Mouse (Mus musculus): Measurements from ENCODE around the gene Rln3.
"Not testable (repeated sequence)": the region's sequence is repeated elsewhere in the genome, so short reads cannot be mapped to it uniquely, and the experiment has no call there.

Gene Rln3

GRCm38 (mm10) chr8:84021096-84021495 lies 23.7 kb downstream of the Rln3 start, which contains the start of gene Palm3:
Gene Palm3 (plus strand): TSS chr8:84021471.
- no peak for DNase-seq (ENCODE audit: low spot score)

- DNase-seq (ENCODE audit: low spot score), result no peak
Measured at GRCm38 (mm10) chr8:84019738-84020137, 25.1 kb downstream of the Rln3 start.

- DNase-seq (ENCODE audit: low spot score), result no peak
Measured at GRCm38 (mm10) chr8:84015833-84016232, 29.0 kb downstream of the Rln3 start.

- DNase-seq (ENCODE audit: low spot score), result no peak
Measured at GRCm38 (mm10) chr8:84012499-84013165, 32.2 kb downstream of the Rln3 start.

- DNase-seq (ENCODE audit: low spot score), result no peak
Measured at GRCm38 (mm10) chr8:84011705-84012498, 32.9 kb downstream of the Rln3 start, which contains the start of gene 2210011C24Rik. Gene 2210011C24Rik (minus strand): TSS chr8:84012171.

GRCm38 (mm10) chr8:84010625-84011611 lies 33.9 kb downstream of the Rln3 start:
- no peak for DNase-seq (ENCODE audit: low spot score)

GRCm38 (mm10) chr8:84009876-84010275 lies 34.9 kb downstream of the Rln3 start:
- DNase-seq (ENCODE audit: low spot score), result peak; percentile 69

- DNase-seq (ENCODE audit: low spot score), result no peak
Measured at GRCm38 (mm10) chr8:84008362-84008761, 36.4 kb downstream of the Rln3 start.

GRCm38 (mm10) chr8:84005502-84005901 lies 39.3 kb downstream of the Rln3 start:
- DNase-seq (ENCODE audit: low spot score), result not testable (repeated sequence)

- peak; percentile 89 for DNase-seq (ENCODE audit: low spot score)
Measured at GRCm38 (mm10) chr8:84004533-84005201, 40.1 kb downstream of the Rln3 start.

- DNase-seq (ENCODE audit: low spot score), result no peak
Measured at GRCm38 (mm10) chr8:84003612-84004246, 41.1 kb downstream of the Rln3 start.

GRCm38 (mm10) chr8:84002957-84003611 lies 41.7 kb downstream of the Rln3 start:
- DNase-seq (ENCODE audit: low spot score), result no peak

GRCm38 (mm10) chr8:84001281-84002000 lies 43.4 kb downstream of the Rln3 start, which contains the start of gene 1700067K01Rik:
Gene 1700067K01Rik (plus strand): TSS chr8:84001502.
- no peak for DNase-seq (ENCODE audit: low spot score)

GRCm38 (mm10) chr8:83999825-84000224 lies 45.0 kb downstream of the Rln3 start:
- no peak for DNase-seq (ENCODE audit: low spot score)

GRCm38 (mm10) chr8:83999057-83999705 lies 45.6 kb downstream of the Rln3 start:
- no peak for DNase-seq (ENCODE audit: low spot score)

GRCm38 (mm10) chr8:83998231-83999056 lies 46.4 kb downstream of the Rln3 start:
- peak; percentile 68 for DNase-seq (ENCODE audit: low spot score)

GRCm38 (mm10) chr8:83997511-83998141 lies 47.2 kb downstream of the Rln3 start, which contains the start of gene Samd1:
Gene Samd1 (plus strand): TSS chr8:83997672.
- DNase-seq (ENCODE audit: low spot score), result no peak
